Mouse (Mus musculus): Measurements from ENCODE around the gene Defb42. TPM values are rescaled to one million over a fixed set of nuclear protein-coding genes. Genes with fewer than 3 reads are reported as not detected.

Defb42 gene
- polyA plus RNA-seq (2014; fragmentation: Nextera tagmentation; extraction: Ambion mirVana) = 0.13 TPM in 1 of 2 replicates, not detected in the other

DNA sequence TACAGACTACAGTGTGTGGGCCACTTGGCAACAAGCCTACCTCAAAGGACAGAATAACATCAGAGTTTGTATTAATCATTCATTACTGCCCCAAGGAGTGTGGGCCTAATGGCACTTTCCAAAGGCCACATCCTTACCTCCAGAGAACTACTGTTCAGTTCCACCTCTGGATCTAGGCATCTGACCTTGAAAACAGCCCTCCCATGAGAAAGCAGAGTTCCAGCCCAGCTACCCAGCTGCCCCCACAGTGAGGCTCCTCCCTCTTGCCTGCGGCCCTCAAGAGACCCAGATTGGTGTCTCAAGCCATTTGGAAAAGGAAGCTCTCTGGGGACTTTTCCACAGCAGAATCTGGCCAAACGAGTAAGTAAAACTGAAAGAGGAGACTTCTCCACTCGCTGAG lies at the start of gene Defb42:
Defb42 (plus strand) TSS at position 301 of the 400 bp plus-strand sequence.
- Histone ChIP-seq H3K4me2 (replicated peaks) (no peak within 1 kb of the TSS), H3K27me3 (ENCODE audit: control insufficient read depth, insufficient read depth, low read length) (no peaks in the 10 kb centered on the region), H3K4me3 (replicated peaks; ENCODE audit: low read length) (no peak within 1 kb of the TSS), H3K9ac (no peak within 1 kb of the TSS), H3K4me1 (replicated peaks; ENCODE audit: control insufficient read depth, insufficient read depth, low read length) (no peaks in the 10 kb centered on the region), H3K27ac (no peak within 1 kb of the TSS), H3K9me3 (ENCODE audit: control insufficient read depth, low read length) (no peaks in the 10 kb centered on the region), H3K36me3 (replicated peaks; ENCODE audit: control insufficient read depth, insufficient read depth) (no peaks in the 10 kb centered on the region)
- ATAC-seq (ENCODE audit: low FRiP score) = no peak
- 79% methylated on average over 3 of the region's 3 CpGs for WGBS
- DNase-seq (ENCODE audit: low spot score) = no peak

DNA sequence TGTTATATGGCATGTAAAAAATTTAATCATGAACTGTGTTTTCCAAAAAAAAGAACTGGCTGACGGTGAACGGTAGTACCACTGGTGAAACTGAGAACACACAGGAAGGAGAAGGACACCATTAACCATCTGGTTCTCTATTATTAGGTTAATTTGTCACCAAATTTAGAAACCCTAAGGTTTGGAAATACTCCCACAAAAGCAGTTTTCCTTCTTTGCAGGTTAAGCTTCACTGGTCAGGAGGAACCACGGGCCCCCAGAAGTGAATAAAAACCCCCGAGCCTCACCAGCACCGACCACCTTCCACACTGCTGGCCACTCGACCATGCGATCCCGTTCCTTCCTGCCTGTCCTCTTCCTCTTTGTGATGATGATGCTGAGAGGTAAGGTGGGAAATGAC lies 49.0 kb upstream of the Defb42 start, which contains the start of gene Defb47:
Defb47 (plus strand) TSS at position 301 of the 400 bp plus-strand sequence.
- 83% methylated on average over 8 of the region's 8 CpGs for WGBS
- no peaks in the 10 kb centered on the region for H3K27me3 ChIP-seq (ENCODE audit: control insufficient read depth, insufficient read depth, low read length)
- no peak for DNase-seq (ENCODE audit: low spot score)

DNA sequence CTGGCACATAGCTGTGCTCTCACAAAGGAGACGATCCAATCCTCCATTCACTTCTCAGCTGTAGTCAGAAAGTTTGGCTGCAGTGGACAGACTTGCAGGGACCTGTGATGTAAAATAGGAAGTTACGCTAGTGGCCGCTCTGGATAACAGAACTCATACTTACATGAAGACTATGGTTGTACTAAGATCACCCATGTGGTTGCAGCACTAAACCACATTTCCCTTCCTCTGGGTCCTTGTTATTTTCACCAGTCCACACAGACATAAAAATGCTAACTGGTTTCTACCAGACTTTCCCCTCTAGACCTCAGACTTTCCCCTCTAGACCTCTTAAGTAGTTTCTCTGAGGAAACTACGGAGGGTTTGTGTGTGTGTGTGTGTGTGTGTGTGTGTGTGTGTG lies 47.8 kb upstream of the Defb42 start:
- WGBS = 90% methylated on average over 4 of the region's 4 CpGs
- H3K4me2 ChIP-seq (replicated peaks) = no peak overlapping the region
- ATAC-seq (ENCODE audit: low FRiP score) (no peak), DNase-seq (ENCODE audit: low spot score) (no peak)
- H3K27me3 ChIP-seq (ENCODE audit: control insufficient read depth, insufficient read depth, low read length) = no peaks in the 10 kb centered on the region
- no peak overlapping the region for H3K27ac ChIP-seq
- H3K9ac ChIP-seq = no peak overlapping the region
- no peak overlapping the region for H3K4me3 ChIP-seq (replicated peaks; ENCODE audit: low read length)
- no peaks in the 10 kb centered on the region for H3K36me3 ChIP-seq (replicated peaks; ENCODE audit: control insufficient read depth, insufficient read depth)
- no peaks in the 10 kb centered on the region for H3K4me1 ChIP-seq (replicated peaks; ENCODE audit: control insufficient read depth, insufficient read depth, low read length)
- H3K9me3 ChIP-seq (ENCODE audit: control insufficient read depth, low read length) = no peaks in the 10 kb centered on the region

More for the DNA sequence above, 49.0 kb upstream of the Defb42 start, which contains the start of gene Defb47:
- no peak within 1 kb of the TSS for H3K4me3 ChIP-seq (replicated peaks; ENCODE audit: low read length)
- H3K27ac ChIP-seq = no peak within 1 kb of the TSS
- H3K4me1 ChIP-seq (replicated peaks; ENCODE audit: control insufficient read depth, insufficient read depth, low read length) = no peaks in the 10 kb centered on the region
- no peak within 1 kb of the TSS for H3K9ac ChIP-seq
- no peak within 1 kb of the TSS for H3K4me2 ChIP-seq (replicated peaks)
- no peak for ATAC-seq (ENCODE audit: low FRiP score)
- no peaks in the 10 kb centered on the region for H3K36me3 ChIP-seq (replicated peaks; ENCODE audit: control insufficient read depth, insufficient read depth)
- no peaks in the 10 kb centered on the region for H3K9me3 ChIP-seq (ENCODE audit: control insufficient read depth, low read length)

DNA sequence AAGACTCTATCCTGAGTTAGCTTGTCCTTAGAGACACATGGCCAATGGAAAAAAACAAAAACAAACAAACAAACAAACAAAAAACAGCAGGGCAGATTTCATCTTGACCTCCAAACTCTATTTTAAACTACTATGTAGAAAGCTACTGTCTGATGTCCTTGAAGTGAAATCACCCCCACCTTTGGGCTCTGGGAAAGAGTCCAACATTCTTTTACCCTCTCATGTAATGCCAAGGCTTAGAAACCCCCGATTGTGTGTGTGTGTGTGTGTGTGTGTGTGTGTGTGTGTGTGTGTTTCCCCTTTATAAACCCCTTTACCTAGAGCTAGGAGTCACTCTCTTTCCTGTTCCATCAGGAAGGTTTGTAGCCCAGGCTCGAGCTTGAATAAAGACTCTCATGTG lies 44.2 kb upstream of the Defb42 start:
- DNase-seq (ENCODE audit: low spot score) = no peak
- WGBS = 68% methylated on average over 2 of the region's 2 CpGs
- Histone ChIP-seq H3K36me3 (replicated peaks; ENCODE audit: control insufficient read depth, insufficient read depth) (no peaks in the 10 kb centered on the region), H3K27me3 (ENCODE audit: control insufficient read depth, insufficient read depth, low read length) (no peaks in the 10 kb centered on the region), H3K9me3 (ENCODE audit: control insufficient read depth, low read length) (no peaks in the 10 kb centered on the region), H3K9ac (no peak overlapping the region), H3K27ac (no peak overlapping the region), H3K4me2 (replicated peaks) (no peak overlapping the region), H3K4me1 (replicated peaks; ENCODE audit: control insufficient read depth, insufficient read depth, low read length) (no peaks in the 10 kb centered on the region), H3K4me3 (replicated peaks; ENCODE audit: low read length) (no peak overlapping the region)
- no peak for ATAC-seq (ENCODE audit: low FRiP score)

DNA sequence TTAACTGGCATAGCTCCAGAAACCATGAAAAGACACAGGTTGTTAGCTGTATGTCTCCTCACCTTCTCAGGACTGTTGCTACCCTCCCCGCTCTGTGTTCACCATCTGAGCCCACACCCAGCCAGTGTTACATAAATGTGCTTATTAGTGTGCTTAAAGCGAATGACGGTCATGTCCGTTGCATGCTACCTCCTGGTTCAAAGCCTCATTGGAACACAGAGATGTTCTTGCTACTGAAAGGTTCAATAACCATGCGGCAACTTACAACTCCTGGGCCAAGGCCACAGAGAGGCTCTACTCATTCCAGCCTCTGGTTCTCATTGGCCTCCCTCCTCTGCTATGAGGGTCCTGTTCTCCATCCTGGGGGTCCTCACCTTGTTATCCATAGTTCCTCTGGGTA lies 35.3 kb upstream of the Defb42 start, which contains the start of gene Defb43:
Defb43 (plus strand) TSS at position 301 of the 400 bp plus-strand sequence.
- Histone ChIP-seq H3K4me3 (replicated peaks; ENCODE audit: low read length) (no peak within 1 kb of the TSS), H3K9me3 (ENCODE audit: control insufficient read depth, low read length) (no peaks in the 10 kb centered on the region), H3K9ac (no peak within 1 kb of the TSS), H3K27ac (no peak within 1 kb of the TSS), H3K4me2 (replicated peaks) (no peak within 1 kb of the TSS), H3K4me1 (replicated peaks; ENCODE audit: control insufficient read depth, insufficient read depth, low read length) (no peaks in the 10 kb centered on the region), H3K36me3 (replicated peaks; ENCODE audit: control insufficient read depth, insufficient read depth) (no peaks in the 10 kb centered on the region), H3K27me3 (ENCODE audit: control insufficient read depth, insufficient read depth, low read length) (no peaks in the 10 kb centered on the region)
- ATAC-seq (ENCODE audit: low FRiP score) = no peak
- WGBS = 95% methylated on average over 5 of the region's 5 CpGs
- DNase-seq (ENCODE audit: low spot score) = no peak

DNA sequence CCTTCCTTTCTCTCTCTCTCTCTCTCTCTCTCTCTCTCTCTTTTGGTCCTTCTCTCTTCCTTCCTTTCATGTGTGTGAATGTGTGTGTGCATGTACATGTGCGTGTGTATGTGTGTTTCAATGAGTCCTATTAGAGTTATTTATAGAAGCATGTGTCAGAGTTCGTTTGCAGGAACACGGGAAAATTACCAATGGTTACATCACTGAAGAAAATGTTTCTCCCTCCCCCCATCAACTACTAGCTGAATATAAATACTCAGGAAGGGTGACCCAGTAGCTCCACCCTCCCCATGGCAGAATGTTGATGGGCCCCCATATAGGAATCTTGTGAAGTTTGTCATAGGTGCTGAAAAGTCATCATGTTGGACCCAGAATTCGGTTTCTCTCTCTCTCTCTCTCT lies 33.7 kb upstream of the Defb42 start:
- Histone ChIP-seq H3K27ac (no peak overlapping the region), H3K4me2 (replicated peaks) (no peak overlapping the region), H3K4me3 (replicated peaks; ENCODE audit: low read length) (no peak overlapping the region), H3K9me3 (ENCODE audit: control insufficient read depth, low read length) (no peaks in the 10 kb centered on the region), H3K9ac (no peak overlapping the region), H3K27me3 (ENCODE audit: control insufficient read depth, insufficient read depth, low read length) (no peaks in the 10 kb centered on the region), H3K4me1 (replicated peaks; ENCODE audit: control insufficient read depth, insufficient read depth, low read length) (no peaks in the 10 kb centered on the region), H3K36me3 (replicated peaks; ENCODE audit: control insufficient read depth, insufficient read depth) (no peaks in the 10 kb centered on the region)
- no peak for ATAC-seq (ENCODE audit: low FRiP score)
- no peak for DNase-seq (ENCODE audit: low spot score)
- 90% methylated on average over 4 of the region's 4 CpGs for WGBS

DNA sequence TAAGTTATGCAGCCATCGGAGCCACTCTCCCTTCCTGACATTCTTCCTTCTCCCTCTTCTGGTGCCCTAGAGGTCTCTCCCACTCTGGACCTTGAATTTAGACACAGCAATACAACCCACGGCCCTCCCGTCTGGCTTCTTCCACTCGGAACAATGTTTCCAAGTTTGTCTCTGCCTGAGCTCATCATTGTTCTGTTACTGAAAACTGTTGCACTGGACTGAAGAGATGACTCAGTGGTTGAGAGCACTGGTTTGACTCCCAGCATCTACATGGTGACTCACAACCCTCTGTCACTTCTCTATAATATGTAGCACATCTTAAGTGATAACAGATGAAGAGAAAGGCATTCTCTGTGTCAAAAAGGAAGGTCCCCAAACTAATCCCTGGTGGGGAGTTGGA lies 32.1 kb upstream of the Defb42 start:
- no peak for ATAC-seq (ENCODE audit: low FRiP score)
- Histone ChIP-seq H3K4me3 (replicated peaks; ENCODE audit: low read length) (no peak overlapping the region), H3K27me3 (ENCODE audit: control insufficient read depth, insufficient read depth, low read length) (no peaks in the 10 kb centered on the region), H3K9ac (no peak overlapping the region), H3K27ac (no peak overlapping the region), H3K4me1 (replicated peaks; ENCODE audit: control insufficient read depth, insufficient read depth, low read length) (no peaks in the 10 kb centered on the region), H3K9me3 (ENCODE audit: control insufficient read depth, low read length) (no peaks in the 10 kb centered on the region), H3K36me3 (replicated peaks; ENCODE audit: control insufficient read depth, insufficient read depth) (no peaks in the 10 kb centered on the region), H3K4me2 (replicated peaks) (no peak overlapping the region)
- DNase-seq (ENCODE audit: low spot score) = no peak
- WGBS = 89% methylated on average over 4 of the region's 4 CpGs

DNA sequence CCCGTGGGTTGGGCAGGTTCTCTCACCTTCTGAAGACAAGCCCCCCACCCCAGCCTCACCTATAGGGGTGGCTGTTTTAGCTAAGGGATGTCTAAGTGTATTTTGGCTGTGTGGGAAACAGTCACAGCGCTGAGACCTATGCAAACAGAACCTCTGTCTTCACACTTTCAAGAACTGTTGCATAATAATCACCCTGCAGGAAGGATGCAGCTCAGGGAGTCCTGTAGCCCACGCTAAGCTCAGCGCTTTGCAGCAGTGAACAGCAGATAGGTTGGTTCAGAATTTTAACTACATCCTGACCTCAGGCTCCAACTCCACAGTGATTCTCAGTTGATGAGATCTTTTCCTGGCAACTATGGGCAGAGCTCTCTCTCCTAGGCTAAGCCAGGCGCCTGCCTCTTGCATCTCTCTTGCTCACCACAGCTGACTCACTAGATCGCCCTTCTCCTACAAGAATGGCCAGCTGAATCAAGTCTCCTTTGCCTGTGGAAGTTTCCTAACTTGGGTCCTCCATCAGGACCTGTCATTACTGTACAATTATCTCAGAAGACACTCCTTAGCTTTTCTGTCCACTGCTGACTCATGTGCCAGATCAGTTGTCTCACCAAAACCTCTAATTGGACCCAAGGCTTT lies 26.2 kb upstream of the Defb42 start:
- no peak overlapping the region for H3K9ac ChIP-seq
- H3K4me3 ChIP-seq (replicated peaks; ENCODE audit: low read length) = no peak overlapping the region
- H3K4me1 ChIP-seq (replicated peaks; ENCODE audit: control insufficient read depth, insufficient read depth, low read length) = no peaks in the 10 kb centered on the region
- no peaks in the 10 kb centered on the region for H3K9me3 ChIP-seq (ENCODE audit: control insufficient read depth, low read length)
- no peak for DNase-seq (ENCODE audit: low spot score)
- no peak overlapping the region for H3K27ac ChIP-seq
- H3K36me3 ChIP-seq (replicated peaks; ENCODE audit: control insufficient read depth, insufficient read depth) = no peaks in the 10 kb centered on the region
- no peak overlapping the region for H3K4me2 ChIP-seq (replicated peaks)
- H3K27me3 ChIP-seq (ENCODE audit: control insufficient read depth, insufficient read depth, low read length) = no peaks in the 10 kb centered on the region
- 59% methylated on average over 6 of the region's 6 CpGs for WGBS
- ATAC-seq (ENCODE audit: low FRiP score) = no peak

DNA sequence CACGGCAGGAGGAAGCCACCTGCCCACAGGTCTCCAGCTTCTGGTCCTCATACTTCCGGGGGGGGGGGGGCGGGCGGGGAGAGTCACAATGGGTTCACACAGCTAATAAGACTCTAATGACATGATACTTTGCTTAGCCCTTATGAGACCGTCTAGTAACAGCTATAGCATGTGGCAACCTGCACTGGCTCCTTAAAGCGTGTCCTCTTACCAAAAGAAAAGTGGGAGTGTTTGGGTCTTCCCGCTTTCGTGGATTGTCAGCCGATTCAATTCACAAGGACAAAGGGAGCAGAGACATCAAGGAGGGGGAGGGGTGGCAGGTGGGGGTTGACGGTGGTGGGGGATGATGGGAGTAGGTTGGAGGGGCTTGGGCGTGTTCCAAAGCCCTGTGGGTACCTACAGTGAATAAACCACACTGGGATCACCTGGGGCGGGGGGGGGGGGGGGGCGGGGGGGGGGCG lies 3.1 kb downstream of the Defb42 start, which contains the start of gene Defb30:
Defb30 (minus strand) TSS at position 51 of the 461 bp plus-strand sequence.
- no peaks in the 10 kb centered on the region for H3K9me3 ChIP-seq (ENCODE audit: control insufficient read depth, low read length)
- no peak within 1 kb of the TSS for H3K27ac ChIP-seq
- ATAC-seq (ENCODE audit: low FRiP score) = no peak
- WGBS = 50% methylated on average over 11 of the region's 14 CpGs
- H3K27me3 ChIP-seq (ENCODE audit: control insufficient read depth, insufficient read depth, low read length) = no peaks in the 10 kb centered on the region
- no peaks in the 10 kb centered on the region for H3K4me1 ChIP-seq (replicated peaks; ENCODE audit: control insufficient read depth, insufficient read depth, low read length)
- H3K4me2 ChIP-seq (replicated peaks) = no peak within 1 kb of the TSS
- no peaks in the 10 kb centered on the region for H3K36me3 ChIP-seq (replicated peaks; ENCODE audit: control insufficient read depth, insufficient read depth)
- H3K9ac ChIP-seq = no peak within 1 kb of the TSS
- no peak for DNase-seq (ENCODE audit: low spot score)
- H3K4me3 ChIP-seq (replicated peaks; ENCODE audit: low read length) = no peak within 1 kb of the TSS
